Mouse (Mus musculus) stomach, postnatal 0 days (tissue): ENCODE results near the gene Gm9821. TPM values are rescaled to one million over a fixed set of nuclear protein-coding genes. Genes with fewer than 3 reads are reported as not detected.

ENCODE experiments used
- ATAC-seq: fragments of 200-750 bp; cut with Nextera tagmentation; 2 replicates; pipeline ENCODE4 v1.8.0; 2017; ENCODE audit not compliant: low FRiP score, low TSS enrichment
- DNase-seq: peaks from one replicate; pipeline ENCODE4 v3.0.0-alpha.2; 2016; ENCODE audit warnings: low spot score
- H3K27ac ChIP-seq: fragments of 300-500 bp; sonication (generic); replicated peaks from 2 replicates; pipeline ENCODE4 v1.5.1; 2014; ENCODE audit warnings: mild to moderate bottlenecking, control low read depth
- H3K27me3 ChIP-seq: fragments of 300-500 bp; sonication (generic); 2 replicates; pipeline ENCODE4 v1.6.1; 2014; ENCODE audit warnings: low read length; ENCODE audit not compliant: control insufficient read depth, insufficient read depth
- H3K36me3 ChIP-seq: fragments of 300-500 bp; sonication (generic); 2 replicates; pipeline ENCODE4 v1.6.1; 2014; ENCODE audit warnings: low read length, mixed read lengths; ENCODE audit not compliant: control insufficient read depth, insufficient read depth
- H3K4me1 ChIP-seq: fragments of 300-500 bp; sonication (generic); replicated peaks from 2 replicates; pipeline ENCODE4 v1.6.1; 2014; ENCODE audit warnings: antibody characterized with exemption; ENCODE audit not compliant: control insufficient read depth, insufficient read depth
- H3K4me2 ChIP-seq: fragments of 300-500 bp; sonication (generic); replicated peaks from 2 replicates; pipeline ENCODE4 v1.6.1; 2014; ENCODE audit warnings: low read depth, mild to moderate bottlenecking, control low read depth, moderate library complexity
- H3K4me3 ChIP-seq: fragments of 300-500 bp; sonication (generic); 2 replicates; pipeline ENCODE4 v1.5.1; 2014; ENCODE audit warnings: low read depth, low read length, control low read depth
- H3K9ac ChIP-seq: fragments of 300-500 bp; sonication (generic); 2 replicates; pipeline ENCODE4 v1.6.1; 2014; ENCODE audit warnings: mild to moderate bottlenecking, low read length, control low read depth, mixed read lengths
- H3K9me3 ChIP-seq: fragments of 300-500 bp; sonication (generic); 2 replicates; pipeline ENCODE4 v1.6.1; 2016; ENCODE audit warnings: low read length; ENCODE audit not compliant: control insufficient read depth
- CTCF ChIP-seq: IDR thresholded peaks from 2 replicates; pipeline ENCODE4 v1.5.1; 2016; ENCODE audit warnings: antibody characterized with exemption, low read depth, mild to moderate bottlenecking, moderate library complexity
- EP300 ChIP-seq: optimal IDR thresholded peaks from 2 replicates; pipeline ENCODE3; 2016; ENCODE audit warnings: antibody characterized with exemption
- WGBS: fragments of 180-500 bp; shearing (Covaris S2); extraction: QIAGEN DNeasy Blood & Tissue Kit; methylation state at CpG from one replicate; pipeline ENCODE4 v1.1.7; 2014; 5-methylcytosine and 5-hydroxymethylcytosine counted together
- polyA plus RNA-seq: library from polyadenylated mRNA; unstranded; fragments of >200 nt; fragmentation: Nextera tagmentation; extraction: Ambion mirVana; gene quantifications from 2 replicates; pipeline ENCODE4 v1.2.1, GENCODE M21; 2015

Gene Gm9821
- polyA plus RNA-seq = 0.13 and 0.15 TPM in 2 replicates

DNA sequence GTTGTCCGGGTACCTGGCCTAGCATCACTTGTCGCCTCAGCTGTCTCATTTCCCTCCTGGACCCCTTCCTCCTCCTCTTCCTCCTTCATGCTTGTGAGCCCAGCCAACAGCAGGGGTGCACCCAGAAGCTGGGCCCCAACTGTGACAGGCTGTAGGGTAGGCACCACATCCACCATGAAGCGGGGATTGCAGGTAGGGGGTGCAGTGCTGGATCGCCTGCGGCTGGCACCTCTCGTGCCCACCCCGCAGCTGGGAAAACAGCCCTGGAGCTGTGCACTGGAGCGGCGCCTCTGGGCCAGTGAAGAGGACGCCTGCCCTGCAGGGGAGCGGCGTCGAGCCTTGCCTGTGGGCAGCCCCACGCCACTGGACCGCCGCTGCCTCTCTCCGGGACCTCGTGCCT is at the start of gene Gm9821:
Gm9821 (plus strand) TSS at position 221 of the 400 bp plus-strand sequence.
- Histone ChIP-seq H3K27ac (no peak within 1 kb of the TSS), H3K4me3 (no peak within 1 kb of the TSS), H3K9me3 (no peaks in the 10 kb centered on the region), H3K4me2 (no peak within 1 kb of the TSS), H3K36me3 (peaks cover 2% of the 10 kb centered on the region; the same call in 1 of the 2 replicates), H3K9ac (no peak within 1 kb of the TSS), H3K27me3 (no peaks in the 10 kb centered on the region), H3K4me1 (peaks cover 18% of the 10 kb centered on the region)
- ATAC-seq = no peak
- TF ChIP-seq EP300 (no peak), CTCF (no peak)
- WGBS = 93% methylated on average over 18 of the region's 18 CpGs
- no peak for DNase-seq

GRCm38 (mm10) chr2:91897968-91898367 is 47.5 kb upstream of the Gm9821 start:
- Histone ChIP-seq H3K9me3 (no peaks in the 10 kb centered on the region), H3K4me1 (no peaks in the 10 kb centered on the region), H3K36me3 (peaks cover 5% of the 10 kb centered on the region; the same call in 1 of the 2 replicates), H3K27me3 (no peaks in the 10 kb centered on the region), H3K4me3 (no peak overlapping the region), H3K27ac (no peak overlapping the region), H3K4me2 (no peak overlapping the region), H3K9ac (no peak overlapping the region)
- no peak for TF ChIP-seq CTCF
- TF ChIP-seq EP300 = no peak
- DNase-seq (peak; percentile 45), ATAC-seq (peak; percentile 78)

GRCm38 (mm10) chr2:91899141-91899540 is 46.4 kb upstream of the Gm9821 start:
- Histone ChIP-seq H3K9ac (no peak overlapping the region), H3K4me2 (no peak overlapping the region), H3K4me3 (no peak overlapping the region), H3K27ac (no peak overlapping the region), H3K36me3 (peaks cover 2% of the 10 kb centered on the region; the same call in 1 of the 2 replicates), H3K9me3 (no peaks in the 10 kb centered on the region), H3K4me1 (no peaks in the 10 kb centered on the region), H3K27me3 (no peaks in the 10 kb centered on the region)
- no peak for DNase-seq
- TF ChIP-seq EP300 (no peak), CTCF (no peak)
- ATAC-seq = no peak
- WGBS = 92% methylated on average over 3 of the region's 3 CpGs

GRCm38 (mm10) chr2:91900431-91900830 is 45.1 kb upstream of the Gm9821 start:
- Histone ChIP-seq H3K4me3 (no peak overlapping the region), H3K9ac (no peak overlapping the region), H3K27ac (no peak overlapping the region), H3K4me1 (no peaks in the 10 kb centered on the region; the same call in 1 of the 2 replicates), H3K27me3 (no peaks in the 10 kb centered on the region), H3K4me2 (no peak overlapping the region), H3K9me3 (no peaks in the 10 kb centered on the region), H3K36me3 (peaks cover 2% of the 10 kb centered on the region; the same call in 1 of the 2 replicates)
- TF ChIP-seq CTCF = no peak
- no peak for TF ChIP-seq EP300
- no peak for ATAC-seq
- DNase-seq = no peak
- 86% methylated on average over 8 of the region's 8 CpGs for WGBS

- no peaks in the 10 kb centered on the region for H3K27me3 ChIP-seq
- no peak overlapping the region for H3K4me2 ChIP-seq
- no peak for DNase-seq
- peaks cover 2% of the 10 kb centered on the region; the same call in 1 of the 2 replicates for H3K36me3 ChIP-seq
- H3K9ac ChIP-seq = no peak overlapping the region
- H3K27ac ChIP-seq = no peak overlapping the region
- WGBS = 72% methylated on average over 5 of the region's 5 CpGs
- no peaks in the 10 kb centered on the region; the same call in 1 of the 2 replicates for H3K4me1 ChIP-seq
- no peaks in the 10 kb centered on the region for H3K9me3 ChIP-seq
- H3K4me3 ChIP-seq = no peak overlapping the region
- ATAC-seq = no peak
- TF ChIP-seq CTCF (no peak), EP300 (no peak)
Observed at GRCm38 (mm10) chr2:91902336-91902735, 43.2 kb upstream of the Gm9821 start.

DNA sequence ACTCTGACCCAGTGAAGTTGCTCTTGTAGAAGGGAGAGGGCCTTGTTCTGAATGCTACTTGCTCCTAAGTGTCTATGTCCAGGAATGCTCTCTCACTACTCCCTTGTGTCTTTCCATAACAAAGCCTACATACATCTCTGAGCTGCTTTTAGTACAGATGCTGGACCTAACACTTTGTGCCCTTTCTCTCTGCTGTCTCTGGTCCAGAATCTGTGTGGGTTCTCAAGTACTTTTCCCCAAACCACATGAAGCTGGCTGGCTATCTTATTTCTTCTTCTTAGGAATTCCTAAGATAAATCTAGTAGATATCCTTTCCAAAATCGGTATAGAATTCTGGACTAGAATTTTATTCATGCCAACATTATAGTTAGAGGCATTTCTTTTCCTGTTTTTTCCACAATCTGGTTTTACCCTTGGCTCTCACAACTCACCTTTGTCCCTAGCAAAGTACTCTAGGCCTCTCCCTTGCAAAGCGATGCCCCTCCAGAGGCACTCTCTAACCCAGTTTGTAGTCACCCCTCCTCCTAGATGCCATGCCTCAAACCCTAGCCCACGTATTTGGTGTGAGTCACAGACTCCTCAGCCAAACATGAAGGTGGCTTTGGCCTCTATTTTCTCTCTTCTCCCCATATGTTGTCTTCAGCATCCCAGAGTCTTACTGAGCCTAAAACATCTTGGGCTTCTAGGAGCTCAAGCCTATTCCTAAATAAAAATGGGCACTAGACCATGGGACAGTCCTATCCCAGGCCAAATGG is 42.2 kb upstream of the Gm9821 start:
- H3K9me3 ChIP-seq = no peaks in the 10 kb centered on the region
- no peak overlapping the region for H3K9ac ChIP-seq
- no peaks in the 10 kb centered on the region; the same call in 1 of the 2 replicates for H3K4me1 ChIP-seq
- H3K27me3 ChIP-seq = no peaks in the 10 kb centered on the region
- ATAC-seq (no peak), DNase-seq (no peak)
- H3K4me2 ChIP-seq = no peak overlapping the region
- no peak overlapping the region for H3K4me3 ChIP-seq
- WGBS = 88% methylated on average over 3 of the region's 3 CpGs
- TF ChIP-seq CTCF (no peak), EP300 (no peak)
- peaks cover 2% of the 10 kb centered on the region; the same call in 1 of the 2 replicates for H3K36me3 ChIP-seq
- no peak overlapping the region for H3K27ac ChIP-seq
